Mouse (Mus musculus): Measurements from ENCODE around the gene Sesn1. TPM values are rescaled to one million over a fixed set of nuclear protein-coding genes. Genes with fewer than 3 reads are reported as not detected.

Sesn1 gene
- polyA plus RNA-seq, 1 experiment from 2014 or later: 33.8 TPM

DNA sequence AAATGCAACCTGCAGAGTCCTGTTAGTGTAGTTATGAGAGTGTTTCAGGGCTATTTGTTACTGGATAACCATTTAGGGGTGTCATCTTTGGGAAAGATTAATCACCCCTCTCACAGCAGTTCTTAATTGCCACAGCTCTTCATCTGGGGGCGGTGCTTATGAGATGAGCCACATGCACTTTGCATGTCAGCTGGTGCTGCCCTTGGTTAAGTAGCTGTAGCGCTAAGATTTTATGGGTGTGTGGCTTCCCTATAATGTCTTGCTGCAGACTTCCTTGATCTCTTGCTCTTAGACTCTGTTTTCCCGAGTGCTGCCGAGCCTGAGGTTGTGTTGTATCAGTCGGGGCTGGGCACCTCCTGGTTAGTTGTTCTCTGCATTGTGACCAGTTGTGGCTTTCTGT is 58.2 kb downstream of the Sesn1 start:
- no peak overlapping the region for H3K4me2 ChIP-seq (replicated peaks; ENCODE audit: low read depth, low read length)
- H3K9ac ChIP-seq (replicated peaks; ENCODE audit: low read depth, low read length): no peak overlapping the region
- no peak overlapping the region for H3K27ac ChIP-seq (ENCODE audit: low read length)
- no peaks in the 10 kb centered on the region for H3K9me3 ChIP-seq (ENCODE audit: control insufficient read depth, low read depth, low read length)
- H3K27me3 ChIP-seq (ENCODE audit: control insufficient read depth, insufficient read depth, low read length): no peaks in the 10 kb centered on the region
- H3K36me3 ChIP-seq (ENCODE audit: control insufficient read depth, insufficient read depth, low read length): no peaks in the 10 kb centered on the region
- H3K4me1 ChIP-seq (ENCODE audit: control insufficient read depth, insufficient read depth, low read length): 0 out of 2 replicates have a peak, but pooled peaks cover 4% of the 10 kb centered on the region
- ATAC-seq (ENCODE audit: insufficient number of reproducible peaks, insufficient read depth, low FRiP score, low read depth): no peak
- no peak overlapping the region for H3K4me3 ChIP-seq (ENCODE audit: low read depth, low read length)
- WGBS: 76% methylated on average over 5 of the region's 5 CpGs

DNA sequence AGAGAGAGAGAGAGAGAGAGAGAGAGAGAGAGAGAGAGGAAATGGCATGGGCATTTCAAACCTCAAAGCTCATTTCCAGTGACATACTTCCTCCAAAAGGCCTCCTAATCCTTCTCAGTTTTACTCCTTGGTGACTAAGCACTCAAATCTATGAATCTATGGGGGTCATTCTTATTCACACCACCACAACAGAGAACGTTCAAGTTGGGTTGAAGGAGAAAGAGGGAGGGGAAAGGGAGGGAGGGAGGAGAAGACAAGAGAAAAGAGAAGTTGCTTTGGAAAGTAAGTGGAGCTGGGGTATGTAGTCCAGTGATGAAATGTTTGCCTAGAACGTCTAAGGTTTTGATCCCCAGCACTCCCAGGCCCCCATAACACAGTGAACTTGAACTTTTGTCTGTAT is 60.4 kb downstream of the Sesn1 start:
- no peaks in the 10 kb centered on the region for H3K27me3 ChIP-seq (ENCODE audit: control insufficient read depth, insufficient read depth, low read length)
- ATAC-seq (ENCODE audit: insufficient number of reproducible peaks, insufficient read depth, low FRiP score, low read depth): no peak
- H3K36me3 ChIP-seq (ENCODE audit: control insufficient read depth, insufficient read depth, low read length): no peaks in the 10 kb centered on the region
- H3K4me2 ChIP-seq (replicated peaks; ENCODE audit: low read depth, low read length): no peak overlapping the region
- no peak overlapping the region for H3K27ac ChIP-seq (ENCODE audit: low read length)
- 33% methylated on average over 2 of the region's 2 CpGs for WGBS
- H3K9ac ChIP-seq (replicated peaks; ENCODE audit: low read depth, low read length): no peak overlapping the region
- H3K4me3 ChIP-seq (ENCODE audit: low read depth, low read length): no peak overlapping the region
- H3K9me3 ChIP-seq (ENCODE audit: control insufficient read depth, low read depth, low read length): no peaks in the 10 kb centered on the region
- H3K4me1 ChIP-seq (ENCODE audit: control insufficient read depth, insufficient read depth, low read length): 0 out of 2 replicates have a peak, but pooled peaks cover 4% of the 10 kb centered on the region

- Histone ChIP-seq H3K4me3 (ENCODE audit: low read depth, low read length) (no peak overlapping the region), H3K9ac (replicated peaks; ENCODE audit: low read depth, low read length) (no peak overlapping the region), H3K27me3 (ENCODE audit: control insufficient read depth, insufficient read depth, low read length) (no peaks in the 10 kb centered on the region), H3K4me2 (replicated peaks; ENCODE audit: low read depth, low read length) (no peak overlapping the region), H3K27ac (ENCODE audit: low read length) (no peak overlapping the region), H3K9me3 (ENCODE audit: control insufficient read depth, low read depth, low read length) (no peaks in the 10 kb centered on the region), H3K36me3 (ENCODE audit: control insufficient read depth, insufficient read depth, low read length) (no peaks in the 10 kb centered on the region), H3K4me1 (ENCODE audit: control insufficient read depth, insufficient read depth, low read length) (no peaks in the 10 kb centered on the region)
- 51% methylated on average over 2 of the region's 2 CpGs for WGBS
- no peak for ATAC-seq (ENCODE audit: insufficient number of reproducible peaks, insufficient read depth, low FRiP score, low read depth)
Measured at GRCm38 (mm10) chr10:41871564-41871963, 61.8 kb downstream of the Sesn1 start.

DNA sequence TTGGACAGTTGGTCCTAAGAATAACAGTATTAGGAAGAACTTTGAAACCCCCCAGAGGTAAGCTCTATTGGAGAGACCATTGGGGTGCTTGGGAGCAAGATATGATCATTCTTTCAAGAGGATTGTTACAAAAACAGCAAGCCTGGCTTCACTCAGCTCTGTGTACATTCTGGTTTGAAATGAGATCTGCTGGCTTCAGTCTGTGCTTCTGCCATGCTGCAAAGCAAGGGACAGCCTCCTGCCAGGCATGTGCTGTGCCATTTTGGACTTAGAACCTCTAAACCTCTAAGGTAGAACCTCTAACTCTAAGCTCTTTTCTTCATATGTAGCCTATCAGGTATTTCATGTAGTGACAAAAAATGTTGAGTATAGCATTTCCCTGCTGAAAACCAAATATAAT is 65.9 kb downstream of the Sesn1 start:
- Histone ChIP-seq H3K4me2 (replicated peaks; ENCODE audit: low read depth, low read length) (no peak overlapping the region), H3K9ac (replicated peaks; ENCODE audit: low read depth, low read length) (no peak overlapping the region), H3K36me3 (ENCODE audit: control insufficient read depth, insufficient read depth, low read length) (no peaks in the 10 kb centered on the region), H3K27me3 (ENCODE audit: control insufficient read depth, insufficient read depth, low read length) (no peaks in the 10 kb centered on the region), H3K4me3 (ENCODE audit: low read depth, low read length) (no peak overlapping the region), H3K4me1 (ENCODE audit: control insufficient read depth, insufficient read depth, low read length) (no peaks in the 10 kb centered on the region), H3K9me3 (ENCODE audit: control insufficient read depth, low read depth, low read length) (no peaks in the 10 kb centered on the region), H3K27ac (ENCODE audit: low read length) (no peak overlapping the region)
- no peak for ATAC-seq (ENCODE audit: insufficient number of reproducible peaks, insufficient read depth, low FRiP score, low read depth)

DNA sequence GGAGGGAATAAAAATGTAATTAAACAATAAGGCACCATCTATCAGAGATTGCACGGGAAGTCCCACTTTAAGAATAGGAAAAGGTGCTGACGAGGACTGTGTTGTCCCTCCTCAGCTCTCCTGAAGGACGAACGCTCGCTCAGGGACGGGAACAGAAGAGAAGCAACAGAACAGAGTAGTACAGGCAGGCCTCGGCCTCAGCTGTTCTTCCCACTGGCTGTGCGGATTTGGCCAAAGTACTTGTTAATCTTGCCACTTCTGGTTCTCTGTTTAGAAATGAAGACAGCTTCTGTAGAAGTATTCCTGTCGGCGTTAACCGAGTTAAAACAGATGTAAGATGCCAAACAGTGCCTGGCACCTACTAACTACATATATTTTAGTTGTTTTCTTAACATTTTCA is 68.6 kb downstream of the Sesn1 start:
- no peaks in the 10 kb centered on the region for H3K27me3 ChIP-seq (ENCODE audit: control insufficient read depth, insufficient read depth, low read length)
- WGBS: 82% methylated on average over 11 of the region's 11 CpGs

GRCm38 (mm10) chr10:41879675-41880074 is 69.9 kb downstream of the Sesn1 start:
- no peaks in the 10 kb centered on the region for H3K27me3 ChIP-seq (ENCODE audit: control insufficient read depth, insufficient read depth, low read length)
- no peak overlapping the region for H3K4me3 ChIP-seq (ENCODE audit: low read depth, low read length)
- no peak overlapping the region for H3K4me2 ChIP-seq (replicated peaks; ENCODE audit: low read depth, low read length)
- no peaks in the 10 kb centered on the region for H3K9me3 ChIP-seq (ENCODE audit: control insufficient read depth, low read depth, low read length)
- WGBS: 71% methylated on average over 1 of the region's 1 CpGs
- no peak overlapping the region for H3K9ac ChIP-seq (replicated peaks; ENCODE audit: low read depth, low read length)
- no peaks in the 10 kb centered on the region for H3K4me1 ChIP-seq (ENCODE audit: control insufficient read depth, insufficient read depth, low read length)
- no peak for ATAC-seq (ENCODE audit: insufficient number of reproducible peaks, insufficient read depth, low FRiP score, low read depth)
- no peak overlapping the region for H3K27ac ChIP-seq (ENCODE audit: low read length)
- H3K36me3 ChIP-seq (ENCODE audit: control insufficient read depth, insufficient read depth, low read length): no peaks in the 10 kb centered on the region

More for the DNA sequence above, 68.6 kb downstream of the Sesn1 start:
- no peaks in the 10 kb centered on the region for H3K36me3 ChIP-seq (ENCODE audit: control insufficient read depth, insufficient read depth, low read length)
- no peaks in the 10 kb centered on the region for H3K4me1 ChIP-seq (ENCODE audit: control insufficient read depth, insufficient read depth, low read length)
- H3K9ac ChIP-seq (replicated peaks; ENCODE audit: low read depth, low read length): no peak overlapping the region
- H3K27ac ChIP-seq (ENCODE audit: low read length): no peak overlapping the region
- no peak overlapping the region for H3K4me2 ChIP-seq (replicated peaks; ENCODE audit: low read depth, low read length)
- no peak overlapping the region for H3K4me3 ChIP-seq (ENCODE audit: low read depth, low read length)
- no peak for ATAC-seq (ENCODE audit: insufficient number of reproducible peaks, insufficient read depth, low FRiP score, low read depth)
- H3K9me3 ChIP-seq (ENCODE audit: control insufficient read depth, low read depth, low read length): no peaks in the 10 kb centered on the region

DNA sequence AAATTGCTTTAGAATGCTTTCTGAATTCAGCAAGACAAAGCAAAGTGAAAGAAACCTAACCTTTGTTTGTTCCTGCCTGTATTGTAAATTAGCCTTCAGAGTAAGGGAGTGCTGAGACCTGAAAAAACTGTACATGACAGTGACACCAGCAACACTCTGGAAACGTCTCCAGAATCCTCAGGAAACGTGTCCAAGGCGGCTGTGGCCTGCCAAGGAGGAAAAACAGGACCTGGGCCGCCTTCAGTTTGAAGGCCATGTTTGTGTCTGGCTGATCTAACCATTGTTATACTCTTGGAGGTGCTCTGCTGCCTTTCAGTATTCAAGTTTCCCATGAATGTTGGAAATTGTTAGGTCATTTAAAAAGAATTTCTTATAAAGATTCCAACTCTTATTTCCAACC is 70.5 kb downstream of the Sesn1 start:
- Histone ChIP-seq H3K36me3 (ENCODE audit: control insufficient read depth, insufficient read depth, low read length) (no peaks in the 10 kb centered on the region), H3K4me2 (replicated peaks; ENCODE audit: low read depth, low read length) (no peak overlapping the region), H3K4me1 (ENCODE audit: control insufficient read depth, insufficient read depth, low read length) (no peaks in the 10 kb centered on the region), H3K9ac (replicated peaks; ENCODE audit: low read depth, low read length) (no peak overlapping the region), H3K27me3 (ENCODE audit: control insufficient read depth, insufficient read depth, low read length) (no peaks in the 10 kb centered on the region), H3K9me3 (ENCODE audit: control insufficient read depth, low read depth, low read length) (no peaks in the 10 kb centered on the region), H3K4me3 (ENCODE audit: low read depth, low read length) (no peak overlapping the region), H3K27ac (ENCODE audit: low read length) (no peak overlapping the region)
- 40% methylated on average over 4 of the region's 4 CpGs for WGBS
- no peak for ATAC-seq (ENCODE audit: insufficient number of reproducible peaks, insufficient read depth, low FRiP score, low read depth)

GRCm38 (mm10) chr10:41880777-41881176 is 71.0 kb downstream of the Sesn1 start:
- WGBS: 21% methylated on average over 1 of the region's 1 CpGs
- no peak overlapping the region for H3K27ac ChIP-seq (ENCODE audit: low read length)
- no peaks in the 10 kb centered on the region for H3K9me3 ChIP-seq (ENCODE audit: control insufficient read depth, low read depth, low read length)
- no peak for ATAC-seq (ENCODE audit: insufficient number of reproducible peaks, insufficient read depth, low FRiP score, low read depth)
- no peaks in the 10 kb centered on the region for H3K36me3 ChIP-seq (ENCODE audit: control insufficient read depth, insufficient read depth, low read length)
- H3K4me1 ChIP-seq (ENCODE audit: control insufficient read depth, insufficient read depth, low read length): no peaks in the 10 kb centered on the region
- H3K27me3 ChIP-seq (ENCODE audit: control insufficient read depth, insufficient read depth, low read length): no peaks in the 10 kb centered on the region
- H3K4me2 ChIP-seq (replicated peaks; ENCODE audit: low read depth, low read length): no peak overlapping the region
- no peak overlapping the region for H3K9ac ChIP-seq (replicated peaks; ENCODE audit: low read depth, low read length)
- no peak overlapping the region for H3K4me3 ChIP-seq (ENCODE audit: low read depth, low read length)

- Histone ChIP-seq H3K36me3 (ENCODE audit: control insufficient read depth, insufficient read depth, low read length) (no peaks in the 10 kb centered on the region), H3K9ac (replicated peaks; ENCODE audit: low read depth, low read length) (no peak overlapping the region), H3K27ac (ENCODE audit: low read length) (no peak overlapping the region), H3K4me1 (ENCODE audit: control insufficient read depth, insufficient read depth, low read length) (no peaks in the 10 kb centered on the region), H3K4me2 (replicated peaks; ENCODE audit: low read depth, low read length) (no peak overlapping the region), H3K27me3 (ENCODE audit: control insufficient read depth, insufficient read depth, low read length) (no peaks in the 10 kb centered on the region), H3K4me3 (ENCODE audit: low read depth, low read length) (no peak overlapping the region), H3K9me3 (ENCODE audit: control insufficient read depth, low read depth, low read length) (no peaks in the 10 kb centered on the region)
- ATAC-seq (ENCODE audit: insufficient number of reproducible peaks, insufficient read depth, low FRiP score, low read depth): no peak
- WGBS: 53% methylated on average over 4 of the region's 4 CpGs
Measured at GRCm38 (mm10) chr10:41881438-41881837, 71.7 kb downstream of the Sesn1 start.
